Mouse (Mus musculus) left cerebral cortex, adult 11 months (tissue): ENCODE results near the gene 4930558K02Rik.

Experiments
- DNase-seq: peaks from one replicate; pipeline ENCODE4 v3.0.0; 2022; ENCODE audit warnings: low spot score

4930558K02Rik gene

GRCm38 (mm10) chr1:161951009-161951779, 28.2 kb downstream of the 4930558K02Rik start:
- no peak for DNase-seq

GRCm38 (mm10) chr1:161942082-161942481, 37.4 kb downstream of the 4930558K02Rik start:
- DNase-seq, result no peak

GRCm38 (mm10) chr1:161932286-161932685, 47.1 kb downstream of the 4930558K02Rik start:
- DNase-seq, result no peak

GRCm38 (mm10) chr1:161931817-161932216, 47.6 kb downstream of the 4930558K02Rik start:
- no peak for DNase-seq

- DNase-seq, result no peak
Measured at GRCm38 (mm10) chr1:161931313-161931712, 48.1 kb downstream of the 4930558K02Rik start.

GRCm38 (mm10) chr1:161927976-161928375, 51.5 kb downstream of the 4930558K02Rik start:
- no peak for DNase-seq

GRCm38 (mm10) chr1:161925281-161925805, 54.1 kb downstream of the 4930558K02Rik start:
- no peak for DNase-seq

- no peak for DNase-seq
Measured at GRCm38 (mm10) chr1:161924321-161924720, 55.1 kb downstream of the 4930558K02Rik start.

GRCm38 (mm10) chr1:161921928-161922327, 57.5 kb downstream of the 4930558K02Rik start:
- no peak for DNase-seq

GRCm38 (mm10) chr1:161920475-161921454, 58.7 kb downstream of the 4930558K02Rik start:
- DNase-seq, result no peak

- no peak for DNase-seq
Measured at GRCm38 (mm10) chr1:161919594-161919993, 59.8 kb downstream of the 4930558K02Rik start.

- no peak for DNase-seq
Measured at GRCm38 (mm10) chr1:161918682-161919372, 60.6 kb downstream of the 4930558K02Rik start.

- no peak for DNase-seq
Measured at GRCm38 (mm10) chr1:161917940-161918484, 61.4 kb downstream of the 4930558K02Rik start.

GRCm38 (mm10) chr1:161916036-161916435, 63.4 kb downstream of the 4930558K02Rik start:
- DNase-seq, result no peak

GRCm38 (mm10) chr1:161913648-161913984, 65.8 kb downstream of the 4930558K02Rik start:
- DNase-seq, result no peak

- no peak for DNase-seq
Measured at GRCm38 (mm10) chr1:161912940-161913647, 66.3 kb downstream of the 4930558K02Rik start.

GRCm38 (mm10) chr1:161909074-161909473, 70.4 kb downstream of the 4930558K02Rik start:
- no peak for DNase-seq

GRCm38 (mm10) chr1:161907795-161908457, 71.5 kb downstream of the 4930558K02Rik start:
- DNase-seq, result no peak

GRCm38 (mm10) chr1:161907111-161907510, 72.3 kb downstream of the 4930558K02Rik start:
- no peak for DNase-seq

GRCm38 (mm10) chr1:161902692-161903452, 76.6 kb downstream of the 4930558K02Rik start:
- DNase-seq, result no peak
